Mouse (Mus musculus) hindbrain, embryonic 11.5 days (tissue): ENCODE data around the gene Hmgn2. TPM values are rescaled to one million over a fixed set of nuclear protein-coding genes. Genes with fewer than 3 reads are reported as not detected.
A peak's percentile ranks its signal among the peaks of the same experiment; 100 is the strongest.

ENCODE experiments used
- ATAC-seq: fragments of 200-750 bp; cut with Nextera tagmentation; 2 replicates; pipeline ENCODE4 v1.8.0; 2017; ENCODE audit warnings: mild to moderate bottlenecking, moderate TSS enrichment, moderate library complexity; ENCODE audit not compliant: low FRiP score
- DNase-seq: peaks from one replicate; pipeline ENCODE4 v3.0.0-alpha.2; 2015; ENCODE audit warnings: low spot score
- H3K27ac ChIP-seq: fragments of 300-500 bp; sonication (generic); 2 replicates; pipeline ENCODE4 v1.5.1; 2014; ENCODE audit warnings: mild to moderate bottlenecking, low read depth, low read length
- H3K27me3 ChIP-seq: fragments of 300-500 bp; sonication (generic); 2 replicates; pipeline ENCODE4 v1.6.1; 2014; ENCODE audit warnings: mild to moderate bottlenecking, low read length, moderate library complexity, mixed read lengths; ENCODE audit not compliant: control insufficient read depth, insufficient read depth
- H3K36me3 ChIP-seq: fragments of 300-500 bp; sonication (generic); 2 replicates; pipeline ENCODE4 v1.6.1; 2014; ENCODE audit warnings: mild to moderate bottlenecking, low read length, moderate library complexity, mixed read lengths; ENCODE audit not compliant: control insufficient read depth, insufficient read depth
- H3K4me1 ChIP-seq: fragments of 300-500 bp; sonication (generic); replicated peaks from 2 replicates; pipeline ENCODE4 v1.6.1; 2014; ENCODE audit warnings: low read length, mixed read lengths; ENCODE audit not compliant: control insufficient read depth, insufficient read depth
- H3K4me2 ChIP-seq: fragments of 300-500 bp; sonication (generic); replicated peaks from 2 replicates; pipeline ENCODE4 v1.6.1; 2014; ENCODE audit warnings: mild to moderate bottlenecking, low read depth, low read length
- H3K4me3 ChIP-seq: fragments of 300-500 bp; sonication (generic); 2 replicates; pipeline ENCODE4 v1.5.1; 2014; ENCODE audit warnings: low read depth, low read length
- H3K9ac ChIP-seq: fragments of 300-500 bp; sonication (generic); 2 replicates; pipeline ENCODE4 v1.6.1; 2014; ENCODE audit warnings: low read depth, low read length
- H3K9me3 ChIP-seq: fragments of 300-500 bp; sonication (generic); 2 replicates; pipeline ENCODE4 v1.6.1; 2016; ENCODE audit warnings: low read length; ENCODE audit not compliant: control insufficient read depth
- WGBS: fragments of 180-500 bp; shearing (Covaris S2); extraction: QIAGEN DNeasy Blood & Tissue Kit; methylation state at CpG from one replicate; pipeline ENCODE4 v1.1.7; 2014; 5-methylcytosine and 5-hydroxymethylcytosine counted together
- polyA plus RNA-seq: library from polyadenylated mRNA; unstranded; fragments of >200 nt; fragmentation: Nextera tagmentation; extraction: Ambion mirVana; gene quantifications from 2 replicates; pipeline ENCODE4 v1.2.1, GENCODE M21; 2014

Hmgn2 gene
- polyA plus RNA-seq, 1 experiment from 2014 or later, result 3,330 TPM

DNA sequence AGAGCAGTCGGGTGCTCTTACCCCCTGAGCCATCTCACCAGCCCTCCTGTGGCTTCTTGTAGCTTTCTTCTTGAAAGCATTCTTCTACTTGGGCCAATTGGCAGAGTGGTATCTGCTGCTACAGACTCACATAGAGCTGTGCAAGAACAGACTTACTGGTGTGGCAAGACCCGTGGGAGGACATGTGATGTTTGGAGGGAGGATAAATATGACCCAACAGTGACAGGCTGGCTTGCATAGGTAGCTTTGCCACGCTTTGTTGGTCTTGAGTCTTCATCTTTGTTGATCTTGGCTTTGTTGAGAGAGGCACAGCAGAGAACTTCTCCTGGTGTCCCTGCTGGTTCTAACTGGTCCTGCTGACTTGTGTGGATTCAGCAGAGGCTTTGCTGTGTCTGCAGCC is 24.7 kb downstream of the Hmgn2 start:
- Histone ChIP-seq H3K4me2 (no peak overlapping the region), H3K27ac (no peak overlapping the region)
- 81% methylated on average over 3 of the region's 3 CpGs for WGBS

DNA sequence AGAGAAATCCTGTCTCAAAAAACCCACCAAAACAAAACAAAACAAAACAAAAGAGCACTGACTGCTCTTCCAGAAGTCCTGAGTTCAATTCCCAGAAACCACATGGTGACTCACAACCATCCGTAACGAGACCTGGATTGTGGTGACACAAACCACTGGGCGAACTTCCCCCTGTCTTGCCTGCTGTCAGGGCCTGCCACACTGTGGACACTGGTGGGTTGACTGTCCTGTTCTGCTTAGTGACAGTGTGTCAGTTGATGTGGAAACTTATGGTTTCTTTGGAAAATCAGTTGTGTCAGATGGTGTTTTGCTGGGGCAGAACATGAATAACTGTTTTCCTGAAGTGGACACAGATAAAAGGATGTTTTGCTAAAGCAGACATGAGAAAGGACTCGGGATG is 25.8 kb downstream of the Hmgn2 start:
- Histone ChIP-seq H3K9ac (no peak overlapping the region), H3K27me3 (no peaks in the 10 kb centered on the region), H3K36me3 (no peaks in the 10 kb centered on the region), H3K4me2 (no peak overlapping the region), H3K9me3 (no peaks in the 10 kb centered on the region), H3K4me1 (no peaks in the 10 kb centered on the region), H3K27ac (no peak overlapping the region), H3K4me3 (no peak overlapping the region)
- DNase-seq (no peak), ATAC-seq (no peak)
- 90% methylated on average over 4 of the region's 4 CpGs for WGBS

More for the DNA sequence above, 24.7 kb downstream of the Hmgn2 start:
- no peak overlapping the region for H3K9ac ChIP-seq
- H3K9me3 ChIP-seq, result no peaks in the 10 kb centered on the region
- no peaks in the 10 kb centered on the region for H3K27me3 ChIP-seq
- no peaks in the 10 kb centered on the region for H3K36me3 ChIP-seq
- H3K4me3 ChIP-seq, result no peak overlapping the region
- H3K4me1 ChIP-seq, result no peaks in the 10 kb centered on the region
- no peak for DNase-seq
- ATAC-seq, result no peak

DNA sequence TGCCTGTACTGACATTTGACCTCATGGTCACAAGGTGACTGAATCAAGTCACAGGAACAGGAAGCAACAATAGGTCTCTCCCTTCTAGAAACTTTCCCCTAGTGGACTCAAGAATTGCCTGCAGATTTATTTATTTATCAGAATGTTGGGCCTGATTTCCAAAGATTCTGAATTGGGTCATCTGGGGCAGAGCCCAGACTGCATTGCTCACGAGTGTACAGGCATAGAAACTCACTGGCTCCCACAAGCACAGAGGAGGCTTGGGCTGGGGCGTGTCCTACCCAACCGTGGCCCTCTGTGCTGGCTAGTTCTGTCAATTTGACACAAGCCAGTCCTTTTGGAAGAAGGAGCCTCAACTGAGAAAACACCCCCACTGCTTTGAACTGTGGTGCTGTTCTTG is 26.9 kb downstream of the Hmgn2 start:
- Histone ChIP-seq H3K27ac (no peak overlapping the region), H3K9ac (no peak overlapping the region), H3K9me3 (no peaks in the 10 kb centered on the region), H3K4me3 (no peak overlapping the region), H3K27me3 (no peaks in the 10 kb centered on the region), H3K36me3 (no peaks in the 10 kb centered on the region), H3K4me1 (no peaks in the 10 kb centered on the region), H3K4me2 (no peak overlapping the region)
- WGBS, result 54% methylated on average over 3 of the region's 3 CpGs
- no peak for DNase-seq
- ATAC-seq, result no peak

DNA sequence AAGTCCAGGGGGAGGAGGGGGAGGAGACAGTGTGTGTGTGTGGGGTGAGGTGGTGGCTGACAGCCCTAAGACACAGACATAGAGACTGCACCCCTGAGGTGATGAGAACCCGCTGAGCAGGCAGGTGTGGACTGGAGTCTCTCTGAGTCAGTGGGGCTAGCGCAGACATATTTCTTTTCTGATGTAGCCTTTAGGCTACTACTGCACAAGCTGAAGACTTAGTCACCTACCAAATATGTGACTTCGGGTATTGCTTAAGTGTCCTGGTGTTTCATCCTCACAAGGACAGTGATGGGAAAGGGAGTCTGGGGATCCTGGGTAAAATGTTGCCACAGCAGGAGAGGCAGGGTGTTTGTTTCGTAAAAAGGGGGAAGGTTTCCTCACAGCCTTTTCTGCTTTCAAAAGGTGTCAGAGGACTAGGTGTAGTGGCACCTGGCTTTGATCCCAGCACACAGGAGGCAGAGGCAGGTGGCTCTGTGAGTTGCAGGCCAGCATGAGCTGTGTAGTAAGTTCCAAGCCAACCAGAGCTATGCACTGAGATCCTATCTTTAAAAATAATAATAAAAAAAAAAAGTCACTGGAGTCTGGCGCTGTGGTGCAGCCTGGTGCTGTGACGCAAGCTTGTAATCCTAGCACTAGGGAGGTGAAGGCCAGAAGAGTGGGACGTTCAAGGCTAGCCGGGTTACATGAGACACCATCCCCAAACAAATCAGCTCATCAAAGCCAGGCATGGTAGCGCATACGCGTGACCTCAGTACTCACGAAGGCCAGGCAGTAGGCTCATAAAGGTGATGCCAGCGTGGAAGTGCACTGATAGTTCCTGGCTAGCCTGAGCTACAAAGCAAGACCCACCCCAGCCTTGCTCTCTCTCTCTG is 27.8 kb downstream of the Hmgn2 start:
- no peak for ATAC-seq
- 86% methylated on average over 13 of the region's 13 CpGs for WGBS
- H3K9ac ChIP-seq, result no peak overlapping the region
- H3K27ac ChIP-seq, result no peak overlapping the region
- H3K27me3 ChIP-seq, result no peaks in the 10 kb centered on the region
- no peaks in the 10 kb centered on the region for H3K9me3 ChIP-seq
- no peak overlapping the region for H3K4me2 ChIP-seq
- no peak for DNase-seq
- no peaks in the 10 kb centered on the region for H3K4me1 ChIP-seq
- no peaks in the 10 kb centered on the region for H3K36me3 ChIP-seq
- H3K4me3 ChIP-seq, result no peak overlapping the region

DNA sequence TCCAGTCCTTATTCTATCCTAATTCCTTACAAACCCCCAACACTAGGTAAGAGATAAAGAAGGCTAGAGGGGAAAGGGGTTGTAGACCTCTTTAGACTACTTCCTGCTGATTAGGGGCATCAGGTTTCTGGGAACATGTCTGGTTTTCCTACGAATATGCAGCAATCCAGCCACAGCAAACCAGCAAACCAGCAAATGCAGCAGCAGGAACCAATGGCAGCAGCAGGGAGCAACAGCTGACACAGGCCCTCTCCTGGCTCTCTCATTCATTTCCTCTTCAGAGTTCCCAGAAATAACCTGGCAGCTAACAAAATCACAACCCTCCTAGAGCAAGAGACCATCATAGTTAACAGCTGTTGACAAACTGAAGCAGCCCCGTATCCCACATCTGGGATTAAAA is 30.4 kb downstream of the Hmgn2 start:
- ATAC-seq (no peak), DNase-seq (no peak)
- H3K4me3 ChIP-seq, result no peak overlapping the region
- H3K4me2 ChIP-seq, result no peak overlapping the region
- no peaks in the 10 kb centered on the region for H3K27me3 ChIP-seq
- H3K27ac ChIP-seq, result no peak overlapping the region
- no peak overlapping the region for H3K9ac ChIP-seq
- no peaks in the 10 kb centered on the region for H3K4me1 ChIP-seq
- H3K9me3 ChIP-seq, result no peaks in the 10 kb centered on the region
- 66% methylated on average over 2 of the region's 2 CpGs for WGBS
- no peaks in the 10 kb centered on the region for H3K36me3 ChIP-seq

DNA sequence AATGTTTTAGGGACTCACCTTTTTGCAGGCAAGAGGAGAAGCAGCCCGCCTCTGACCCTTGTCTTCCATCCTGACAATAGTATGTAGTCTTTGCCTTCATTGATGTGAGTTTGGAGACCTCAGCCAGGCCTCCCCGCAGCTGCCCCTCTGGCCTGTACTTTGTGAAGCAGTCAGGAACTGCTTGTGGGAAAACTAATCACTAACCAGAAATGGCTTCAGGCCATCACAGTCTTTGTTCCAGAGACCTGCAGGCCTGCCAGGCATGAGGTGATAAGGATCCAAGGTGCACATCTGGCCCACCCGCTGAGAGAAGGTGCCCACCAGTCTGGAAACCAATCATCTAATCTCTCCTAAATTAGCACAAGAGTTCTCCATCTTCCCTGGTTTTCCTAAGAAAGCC is 36.7 kb downstream of the Hmgn2 start:
- H3K4me1 ChIP-seq, result no peaks in the 10 kb centered on the region
- no peaks in the 10 kb centered on the region for H3K36me3 ChIP-seq
- H3K4me3 ChIP-seq, result no peak overlapping the region
- no peak for DNase-seq
- H3K27ac ChIP-seq, result no peak overlapping the region
- no peaks in the 10 kb centered on the region for H3K9me3 ChIP-seq
- ATAC-seq, result no peak
- 67% methylated on average over 3 of the region's 3 CpGs for WGBS
- H3K9ac ChIP-seq, result no peak overlapping the region
- H3K4me2 ChIP-seq, result no peak overlapping the region; the same call in 1 of the 2 replicates
- H3K27me3 ChIP-seq, result no peaks in the 10 kb centered on the region

DNA sequence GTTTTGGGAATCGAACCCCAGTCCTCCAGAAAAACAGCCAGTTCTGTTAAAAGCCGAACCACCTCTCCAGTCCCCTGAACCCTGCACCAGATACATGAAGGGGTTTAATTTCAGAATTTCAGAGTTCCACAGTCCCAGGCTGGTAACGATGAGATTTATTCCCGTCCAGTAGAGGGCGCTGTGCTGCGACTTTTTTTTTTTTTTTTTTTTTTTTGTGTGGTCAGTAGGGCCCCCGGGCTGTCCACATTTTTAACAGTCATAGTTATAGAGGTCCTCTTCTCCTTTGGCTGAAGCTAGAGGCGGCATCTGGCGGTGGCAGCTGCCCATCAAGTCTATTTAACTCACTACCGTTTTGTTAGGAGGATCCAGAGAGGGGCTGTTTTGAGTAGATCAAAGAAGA is 37.1 kb downstream of the Hmgn2 start:
- ATAC-seq, result no peak
- H3K4me3 ChIP-seq, result no peak overlapping the region
- no peaks in the 10 kb centered on the region for H3K36me3 ChIP-seq
- H3K27ac ChIP-seq, result no peak overlapping the region
- H3K9me3 ChIP-seq, result no peaks in the 10 kb centered on the region
- peak; percentile 54 for DNase-seq
- H3K4me1 ChIP-seq, result no peaks in the 10 kb centered on the region
- 15% methylated on average over 10 of the region's 10 CpGs for WGBS
- H3K27me3 ChIP-seq, result no peaks in the 10 kb centered on the region
- H3K4me2 ChIP-seq, result no peak overlapping the region; the same call in 1 of the 2 replicates
- H3K9ac ChIP-seq, result no peak overlapping the region

DNA sequence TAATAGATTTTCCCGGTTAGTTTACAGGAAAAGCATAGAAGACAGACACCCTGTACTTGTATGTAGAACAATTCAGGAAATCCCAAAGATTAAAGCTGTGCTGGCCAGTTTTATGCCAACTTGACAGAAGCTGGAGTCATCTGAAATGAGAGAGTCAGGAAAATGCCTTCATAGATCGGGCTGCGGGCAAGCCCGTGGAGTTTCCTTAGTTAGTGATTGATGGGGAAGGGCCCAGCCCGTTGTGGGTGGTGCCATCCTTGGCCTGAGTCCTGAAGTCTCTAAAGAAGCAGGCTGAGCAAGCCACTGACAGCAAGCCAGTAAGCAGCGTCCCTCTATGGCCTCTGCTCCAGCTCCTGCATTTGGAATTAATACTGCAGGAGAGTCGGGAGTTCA is 39.2 kb downstream of the Hmgn2 start:
- no peaks in the 10 kb centered on the region for H3K36me3 ChIP-seq
- H3K4me2 ChIP-seq, result no peak overlapping the region
- ATAC-seq, result no peak
- no peak overlapping the region for H3K27ac ChIP-seq
- H3K27me3 ChIP-seq, result no peaks in the 10 kb centered on the region
- DNase-seq, result no peak
- H3K4me3 ChIP-seq, result no peak overlapping the region
- H3K9me3 ChIP-seq, result no peaks in the 10 kb centered on the region
- no peak overlapping the region for H3K9ac ChIP-seq
- H3K4me1 ChIP-seq, result no peaks in the 10 kb centered on the region
- 43% methylated on average over 7 of the region's 7 CpGs for WGBS

DNA sequence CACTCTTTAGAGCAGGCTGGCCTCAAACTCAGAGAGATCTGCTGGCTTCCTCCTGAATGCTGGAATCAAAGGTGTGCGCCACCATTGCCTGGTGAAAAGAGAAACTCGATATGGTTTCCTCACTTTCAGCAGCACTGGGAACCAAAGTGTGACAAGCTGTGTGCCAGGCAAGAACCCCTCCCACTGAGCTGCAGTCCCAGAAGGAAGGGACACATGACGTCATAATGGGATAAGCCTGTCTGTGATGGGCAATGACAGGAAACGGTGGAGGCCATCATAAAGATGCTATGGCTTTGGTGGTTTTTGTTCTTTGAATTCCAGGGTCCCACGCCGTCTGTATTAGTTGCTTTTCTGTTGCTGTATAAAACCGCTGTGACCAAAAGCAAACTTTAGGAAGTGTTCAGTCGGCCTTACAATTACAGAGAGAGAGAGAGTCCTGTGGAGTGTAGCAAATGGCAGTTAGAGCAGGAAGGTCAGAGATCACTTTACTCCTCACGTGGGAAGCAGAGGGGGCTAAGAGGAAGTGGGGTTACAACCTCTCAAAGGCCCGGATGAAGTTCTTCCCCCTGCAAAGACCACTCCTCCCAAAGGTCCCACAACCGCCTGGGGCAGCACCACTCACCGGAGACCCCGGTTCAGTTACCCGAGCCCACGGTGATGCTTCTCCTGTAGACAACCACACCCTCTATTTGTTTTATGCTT is 39.7 kb downstream of the Hmgn2 start:
- Histone ChIP-seq H3K4me3 (no peak overlapping the region), H3K4me1 (no peaks in the 10 kb centered on the region), H3K4me2 (no peak overlapping the region), H3K9ac (no peak overlapping the region), H3K36me3 (no peaks in the 10 kb centered on the region), H3K9me3 (no peaks in the 10 kb centered on the region), H3K27me3 (no peaks in the 10 kb centered on the region), H3K27ac (no peak overlapping the region)
- DNase-seq, result peak; percentile 15
- no peak for ATAC-seq
- WGBS, result 57% methylated on average over 15 of the region's 15 CpGs
